Mouse (Mus musculus) cortical plate, adult 2 months (tissue): ENCODE data around the gene Aaed1.

Source experiments
- CTCF ChIP-seq: fragments of 200-500 bp; IDR thresholded peaks from 2 replicates; pipeline ENCODE4 v1.5.1; 2011; ENCODE audit warnings: mild to moderate bottlenecking, control low read depth, low read length; ENCODE audit not compliant: insufficient read depth; ENCODE audit errors: extremely low read depth
- POLR2A ChIP-seq: fragments of 200-500 bp; IDR thresholded peaks from 2 replicates; pipeline ENCODE4 v1.6.1; 2011; ENCODE audit warnings: mild to moderate bottlenecking, low read length, control low read depth; ENCODE audit not compliant: insufficient read depth; ENCODE audit errors: extremely low read depth

GRCm38 (mm10) chr13:64314041-64314440 is 1.5 kb upstream of the Aaed1 start:
- TF ChIP-seq CTCF (no peak), POLR2A (no peak)
